Mouse (Mus musculus) heart, postnatal 0 days (tissue): ENCODE data around the gene Tlx3.

ENCODE experiments used
- CTCF ChIP-seq: IDR thresholded peaks from 2 replicates; pipeline ENCODE4 v1.5.1; 2016; ENCODE audit warnings: antibody characterized with exemption, control low read depth, low read depth
- EP300 ChIP-seq: IDR thresholded peaks from 2 replicates; pipeline ENCODE4 v1.6.1; 2016; ENCODE audit warnings: antibody characterized with exemption, low read depth

DNA sequence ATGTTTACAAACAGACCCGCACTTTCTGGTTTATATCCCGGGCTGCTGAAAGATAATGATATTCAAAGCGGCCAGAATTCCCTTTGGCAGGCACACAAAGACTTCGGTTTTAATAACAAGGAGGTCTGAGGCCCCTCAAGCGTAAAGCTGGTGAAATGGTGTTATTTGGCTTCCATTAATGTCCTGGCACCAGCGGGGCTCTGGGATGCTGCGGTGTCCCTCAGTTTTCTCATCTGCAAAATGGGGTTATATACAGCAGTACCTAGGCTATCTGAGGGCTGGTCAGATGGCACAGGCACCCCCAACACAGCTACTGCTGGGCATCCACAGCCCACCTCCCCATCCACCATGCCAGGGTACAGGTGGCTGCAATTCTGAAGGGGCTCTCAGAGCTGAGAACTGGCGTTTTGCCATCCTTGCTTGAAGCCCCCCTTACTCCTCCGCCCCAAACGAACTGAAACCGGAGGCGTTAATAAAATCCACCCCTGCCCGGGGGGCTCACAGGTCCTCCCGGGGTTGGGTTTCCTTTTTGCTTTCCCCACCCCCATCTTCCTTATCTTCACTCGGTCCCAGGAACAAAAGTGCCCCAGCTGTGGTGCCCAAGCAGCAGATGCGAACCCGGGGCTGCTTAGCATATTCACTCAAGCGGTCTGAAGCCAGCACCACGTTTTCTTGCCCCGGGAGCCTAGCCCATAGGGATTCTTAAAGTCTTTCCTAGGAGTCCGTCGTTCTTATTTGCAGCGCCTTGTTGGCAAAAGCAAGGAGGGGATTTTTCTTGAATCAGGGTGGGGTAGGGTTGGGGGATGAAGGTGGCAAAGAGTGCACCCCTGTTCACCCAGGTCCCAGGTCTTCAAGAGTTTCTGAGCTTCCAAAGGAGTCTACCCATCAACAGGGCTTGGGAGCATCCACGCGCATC lies 7.6 kb downstream of the Tlx3 start:
- no peak for TF ChIP-seq CTCF
- no peak for TF ChIP-seq EP300
